Mouse (Mus musculus): ENCODE data around the gene Herc2. TPM values are rescaled to one million over a fixed set of nuclear protein-coding genes. Genes with fewer than 3 reads are reported as not detected.

The Herc2 gene
- polyA plus RNA-seq, 1 experiment from 2014 or later, result 41.3 TPM

DNA sequence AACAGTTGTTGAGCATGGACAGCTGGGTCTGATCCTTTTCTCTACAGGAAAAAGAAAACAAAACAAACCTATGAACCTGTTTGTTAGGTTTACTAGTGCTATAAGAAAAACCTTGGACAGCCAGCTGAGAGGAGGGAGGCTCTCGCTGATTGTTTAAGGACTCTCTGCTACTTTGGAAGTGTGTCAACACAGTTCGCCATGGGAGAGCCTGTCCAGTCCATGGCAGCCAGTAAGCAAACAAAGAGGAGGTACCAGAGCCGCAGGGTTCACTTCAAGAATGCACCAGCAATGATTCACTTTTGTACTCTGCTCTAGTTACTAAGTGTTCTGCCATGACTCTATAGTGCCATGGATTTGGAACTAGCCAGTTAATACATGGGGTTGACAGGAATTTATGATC lies 39.1 kb downstream of the Herc2 start:
- Histone ChIP-seq H3K9me3 (no peaks in the 10 kb centered on the region), H3K27ac (replicated peaks) (no peak overlapping the region), H3K36me3 (peaks cover 84% of the 10 kb centered on the region), H3K27me3 (no peaks in the 10 kb centered on the region), H3K9ac (no peak overlapping the region), H3K4me3 (no peak overlapping the region), H3K4me2 (no peak overlapping the region), H3K4me1 (replicated peaks) (no peaks in the 10 kb centered on the region)
- 87% methylated on average over 3 of the region's 3 CpGs for WGBS
- ATAC-seq (ENCODE audit: low read depth), result no peak

DNA sequence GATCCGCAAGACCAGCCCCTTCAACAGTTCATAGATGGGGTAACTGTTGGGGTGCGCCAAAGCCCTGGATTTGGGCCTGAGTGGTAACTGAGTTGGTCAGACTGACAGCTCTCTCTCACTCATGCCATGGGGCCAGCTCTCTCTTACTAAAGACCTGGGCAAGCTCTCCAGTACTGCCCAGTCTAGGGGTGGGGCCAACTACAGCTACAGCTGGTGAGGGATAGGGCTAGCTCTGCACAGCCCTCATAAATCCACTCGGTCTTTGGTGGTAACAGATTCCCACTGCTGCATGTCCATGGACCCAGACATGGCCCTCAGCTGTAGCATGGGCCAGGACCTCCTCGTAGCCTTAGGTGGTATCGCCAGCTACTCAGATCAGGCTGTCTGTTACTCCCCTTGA lies 41.4 kb downstream of the Herc2 start:
- no peaks in the 10 kb centered on the region for H3K4me1 ChIP-seq (replicated peaks)
- no peak overlapping the region for H3K9ac ChIP-seq
- no peak for ATAC-seq (ENCODE audit: low read depth)
- H3K4me2 ChIP-seq, result no peak overlapping the region
- H3K27ac ChIP-seq (replicated peaks), result no peak overlapping the region
- H3K36me3 ChIP-seq, result peaks cover 79% of the 10 kb centered on the region
- H3K9me3 ChIP-seq, result no peaks in the 10 kb centered on the region
- no peaks in the 10 kb centered on the region for H3K27me3 ChIP-seq
- H3K4me3 ChIP-seq, result no peak overlapping the region
- WGBS, result 92% methylated on average over 5 of the region's 5 CpGs

- ATAC-seq (ENCODE audit: low read depth), result no peak
- 82% methylated on average over 5 of the region's 5 CpGs for WGBS
- no peak overlapping the region for H3K4me2 ChIP-seq
- H3K4me3 ChIP-seq, result no peak overlapping the region
- H3K36me3 ChIP-seq, result peaks cover 71% of the 10 kb centered on the region
- no peaks in the 10 kb centered on the region for H3K9me3 ChIP-seq
- no peaks in the 10 kb centered on the region for H3K4me1 ChIP-seq (replicated peaks)
- no peak overlapping the region for H3K9ac ChIP-seq
- H3K27me3 ChIP-seq, result no peaks in the 10 kb centered on the region
- no peak overlapping the region for H3K27ac ChIP-seq (replicated peaks)
These were observed 52.4 kb downstream of the Herc2 start for GRCm38 (mm10) chr7:56102293-56102847.

- Histone ChIP-seq H3K27ac (replicated peaks) (no peak overlapping the region), H3K4me2 (no peak overlapping the region), H3K4me1 (replicated peaks) (no peaks in the 10 kb centered on the region), H3K27me3 (no peaks in the 10 kb centered on the region), H3K4me3 (no peak overlapping the region), H3K36me3 (peaks cover 63% of the 10 kb centered on the region), H3K9ac (no peak overlapping the region), H3K9me3 (no peaks in the 10 kb centered on the region)
- WGBS, result 92% methylated on average over 6 of the region's 6 CpGs
- no peak for ATAC-seq (ENCODE audit: low read depth)
These were observed 63.0 kb downstream of the Herc2 start for GRCm38 (mm10) chr7:56112999-56113398.

DNA sequence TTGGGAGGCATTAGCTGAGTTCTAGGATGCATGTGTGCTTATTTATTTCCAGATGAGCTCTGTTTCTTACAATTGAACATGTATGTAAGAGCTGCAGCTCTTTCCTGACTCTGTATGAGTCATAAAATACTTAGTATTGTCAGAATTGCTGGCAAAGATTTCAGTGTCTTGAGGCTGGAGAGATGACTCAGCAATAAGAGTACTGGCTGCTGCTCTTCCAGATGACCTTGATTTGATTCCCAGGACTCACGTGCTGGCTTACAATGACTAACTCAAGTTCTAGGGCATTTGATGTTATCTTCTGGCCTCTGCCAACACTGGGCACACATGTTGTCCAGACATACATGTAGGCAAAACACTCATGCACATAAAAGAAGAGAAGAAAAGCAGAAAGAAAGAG lies 64.2 kb downstream of the Herc2 start:
- H3K4me1 ChIP-seq (replicated peaks), result no peaks in the 10 kb centered on the region
- H3K27me3 ChIP-seq, result no peaks in the 10 kb centered on the region
- ATAC-seq (ENCODE audit: low read depth), result no peak
- no peak overlapping the region for H3K9ac ChIP-seq
- no peaks in the 10 kb centered on the region for H3K9me3 ChIP-seq
- no peak overlapping the region for H3K4me2 ChIP-seq
- WGBS, result 91% methylated on average over 1 of the region's 1 CpGs
- no peak overlapping the region for H3K4me3 ChIP-seq
- peaks cover 56% of the 10 kb centered on the region for H3K36me3 ChIP-seq
- no peak overlapping the region for H3K27ac ChIP-seq (replicated peaks)

DNA sequence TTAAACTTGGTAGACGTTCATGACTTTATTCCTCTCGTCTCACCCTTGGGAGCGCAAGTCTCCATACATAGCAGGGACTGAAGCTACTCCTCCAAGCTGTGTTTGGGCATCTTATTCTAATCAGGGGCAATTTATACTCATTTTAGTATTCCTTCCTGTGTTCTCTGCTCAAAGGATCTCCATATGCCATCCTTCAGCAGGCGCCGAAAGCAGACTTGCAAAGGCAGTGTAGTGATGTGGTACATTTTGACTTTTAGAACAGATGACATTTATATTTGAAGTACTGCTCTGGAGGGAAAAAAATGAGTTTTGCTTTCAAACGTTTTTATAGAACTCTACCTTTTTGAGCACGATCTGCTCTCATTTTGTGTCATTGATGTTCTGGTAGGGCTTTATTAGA lies 71.0 kb downstream of the Herc2 start:
- Histone ChIP-seq H3K4me3 (no peak overlapping the region), H3K9me3 (no peaks in the 10 kb centered on the region), H3K27ac (replicated peaks) (no peak overlapping the region), H3K36me3 (peaks cover 57% of the 10 kb centered on the region), H3K27me3 (no peaks in the 10 kb centered on the region), H3K4me1 (replicated peaks) (no peaks in the 10 kb centered on the region), H3K4me2 (no peak overlapping the region), H3K9ac (no peak overlapping the region)
- WGBS, result 88% methylated on average over 7 of the region's 7 CpGs
- ATAC-seq (ENCODE audit: low read depth), result no peak

GRCm38 (mm10) chr7:56121425-56121824 lies 71.4 kb downstream of the Herc2 start:
- no peak overlapping the region for H3K27ac ChIP-seq (replicated peaks)
- H3K27me3 ChIP-seq, result no peaks in the 10 kb centered on the region
- no peak overlapping the region for H3K4me3 ChIP-seq
- H3K36me3 ChIP-seq, result peaks cover 58% of the 10 kb centered on the region
- WGBS, result 96% methylated on average over 5 of the region's 5 CpGs
- H3K4me2 ChIP-seq, result no peak overlapping the region
- H3K9ac ChIP-seq, result no peak overlapping the region
- no peaks in the 10 kb centered on the region for H3K4me1 ChIP-seq (replicated peaks)
- H3K9me3 ChIP-seq, result no peaks in the 10 kb centered on the region
- ATAC-seq (ENCODE audit: low read depth), result no peak

DNA sequence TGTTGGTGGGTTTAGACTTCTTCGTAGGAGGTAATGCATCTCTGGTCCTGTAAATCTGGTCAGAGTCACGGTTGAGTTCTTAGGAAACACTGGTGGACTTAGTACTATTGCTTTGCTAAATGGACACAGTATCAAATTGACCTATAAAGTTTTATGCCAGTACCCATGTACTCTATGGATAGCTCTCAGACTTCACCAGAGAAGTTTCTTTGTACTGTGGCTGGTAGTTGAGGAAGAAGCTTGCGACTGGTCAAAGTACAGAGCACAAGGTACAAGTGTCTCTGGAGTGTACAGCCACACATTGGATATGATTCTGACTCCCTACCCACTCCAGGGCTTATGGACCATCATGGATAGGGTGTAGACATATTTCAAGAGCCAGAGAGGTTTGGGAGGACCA lies 78.1 kb downstream of the Herc2 start:
- no peak overlapping the region for H3K9ac ChIP-seq
- no peaks in the 10 kb centered on the region for H3K27me3 ChIP-seq
- no peaks in the 10 kb centered on the region for H3K4me1 ChIP-seq (replicated peaks)
- no peaks in the 10 kb centered on the region for H3K9me3 ChIP-seq
- peaks cover 61% of the 10 kb centered on the region for H3K36me3 ChIP-seq
- H3K4me3 ChIP-seq, result no peak overlapping the region
- no peak overlapping the region for H3K4me2 ChIP-seq
- no peak overlapping the region for H3K27ac ChIP-seq (replicated peaks)
- no peak for ATAC-seq (ENCODE audit: low read depth)
- WGBS, result 96% methylated on average over 3 of the region's 3 CpGs

DNA sequence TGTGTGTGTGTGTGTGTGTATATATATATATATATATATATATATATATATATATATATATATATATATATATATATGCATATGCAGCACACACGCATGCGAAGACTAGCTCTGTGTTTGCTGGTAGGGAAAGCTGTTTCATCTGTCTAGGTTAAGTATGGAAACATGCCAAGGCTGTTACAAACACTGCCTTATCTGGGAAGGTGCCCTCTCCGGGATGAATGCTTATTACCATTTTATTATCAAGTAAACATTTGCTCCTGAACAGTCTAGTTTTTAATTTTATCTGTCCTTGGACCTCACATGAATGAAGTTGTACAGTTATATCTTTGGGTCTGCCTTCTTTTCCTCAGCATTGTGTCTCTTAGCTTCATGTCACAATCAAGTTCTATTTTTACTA lies 79.6 kb downstream of the Herc2 start:
- no peak overlapping the region for H3K4me3 ChIP-seq
- H3K36me3 ChIP-seq, result peaks cover 68% of the 10 kb centered on the region
- no peaks in the 10 kb centered on the region for H3K4me1 ChIP-seq (replicated peaks)
- no peak overlapping the region for H3K27ac ChIP-seq (replicated peaks)
- H3K9ac ChIP-seq, result no peak overlapping the region
- no peak overlapping the region for H3K4me2 ChIP-seq
- no peaks in the 10 kb centered on the region for H3K9me3 ChIP-seq
- no peaks in the 10 kb centered on the region for H3K27me3 ChIP-seq
- no peak for ATAC-seq (ENCODE audit: low read depth)
- WGBS, result 98% methylated on average over 3 of the region's 3 CpGs

DNA sequence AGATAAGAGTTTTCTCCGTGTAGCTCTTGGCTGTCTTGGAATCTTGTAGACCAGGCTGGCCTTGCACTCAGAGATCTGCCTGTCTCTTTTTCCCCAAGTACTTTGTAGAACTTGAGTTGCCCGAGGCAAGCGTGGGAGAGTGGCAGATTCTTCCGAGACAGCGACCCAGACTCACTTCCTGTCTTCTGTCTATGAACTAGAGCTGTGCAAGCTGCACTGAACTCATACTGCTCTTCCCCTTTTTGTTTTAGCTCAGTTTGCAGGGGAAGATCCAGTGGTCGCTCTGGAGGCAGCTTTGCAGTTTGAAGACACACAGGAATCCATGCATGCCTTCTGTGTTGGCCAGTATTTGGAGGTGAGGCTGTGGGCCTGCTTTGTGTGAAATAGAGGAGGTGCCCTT lies 81.6 kb downstream of the Herc2 start:
- Histone ChIP-seq H3K27ac (replicated peaks) (no peak overlapping the region), H3K4me1 (replicated peaks) (no peaks in the 10 kb centered on the region), H3K27me3 (no peaks in the 10 kb centered on the region), H3K9ac (no peak overlapping the region), H3K9me3 (no peaks in the 10 kb centered on the region), H3K36me3 (peaks cover 71% of the 10 kb centered on the region), H3K4me2 (no peak overlapping the region), H3K4me3 (no peak overlapping the region)
- no peak for ATAC-seq (ENCODE audit: low read depth)
- WGBS, result 82% methylated on average over 6 of the region's 6 CpGs

DNA sequence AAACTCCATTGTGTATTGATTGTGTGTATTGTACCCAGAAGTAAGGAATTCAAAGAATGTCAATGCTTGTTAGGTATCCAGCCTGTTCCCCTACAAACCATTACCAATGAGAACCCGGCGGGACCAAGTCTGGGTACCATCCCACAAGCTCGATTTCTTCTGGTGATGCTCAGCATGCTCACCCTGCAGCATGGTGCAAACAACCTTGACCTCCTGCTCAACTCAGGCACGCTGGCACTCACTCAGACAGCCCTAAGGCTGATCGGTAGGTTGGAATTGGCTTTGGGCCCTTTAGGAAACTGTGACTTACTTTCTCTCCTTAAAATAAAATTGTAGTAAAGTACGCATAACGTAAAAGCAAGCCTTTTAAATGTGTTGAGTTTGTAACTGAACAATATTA lies 88.7 kb downstream of the Herc2 start:
- H3K9me3 ChIP-seq, result no peaks in the 10 kb centered on the region
- H3K27me3 ChIP-seq, result no peaks in the 10 kb centered on the region
- no peak overlapping the region for H3K27ac ChIP-seq (replicated peaks)
- WGBS, result 96% methylated on average over 7 of the region's 7 CpGs
- H3K4me3 ChIP-seq, result no peak overlapping the region
- no peak overlapping the region for H3K4me2 ChIP-seq
- H3K9ac ChIP-seq, result no peak overlapping the region
- H3K36me3 ChIP-seq, result peaks cover 66% of the 10 kb centered on the region
- ATAC-seq (ENCODE audit: low read depth), result no peak
- H3K4me1 ChIP-seq (replicated peaks), result no peaks in the 10 kb centered on the region

GRCm38 (mm10) chr7:56146424-56146823 lies 96.4 kb downstream of the Herc2 start:
- Histone ChIP-seq H3K27me3 (no peaks in the 10 kb centered on the region), H3K27ac (replicated peaks) (no peak overlapping the region), H3K9me3 (no peaks in the 10 kb centered on the region), H3K36me3 (peaks cover 74% of the 10 kb centered on the region), H3K4me3 (no peak overlapping the region), H3K4me2 (no peak overlapping the region), H3K4me1 (replicated peaks) (no peaks in the 10 kb centered on the region), H3K9ac (no peak overlapping the region)
- 95% methylated on average over 3 of the region's 3 CpGs for WGBS
- ATAC-seq (ENCODE audit: low read depth), result no peak

DNA sequence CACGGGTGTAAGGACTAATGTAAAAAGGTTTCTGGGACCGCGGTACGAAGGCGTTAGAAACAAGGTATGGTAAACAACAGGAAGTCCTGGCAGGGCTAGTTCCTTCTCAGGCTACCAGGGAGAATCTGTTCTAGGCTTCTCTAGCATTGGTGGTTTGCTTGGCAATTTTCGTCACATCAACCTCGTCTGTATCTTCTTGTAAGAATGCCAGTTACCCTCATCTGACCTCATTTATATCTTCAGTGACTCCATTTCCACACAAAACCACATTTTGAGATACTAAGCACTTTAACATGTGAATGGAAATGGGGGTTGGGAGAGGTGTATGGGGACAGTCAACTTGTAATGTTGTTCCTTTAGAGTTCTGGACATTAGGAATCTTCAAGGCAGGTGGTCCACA lies 98.9 kb downstream of the Herc2 start:
- no peaks in the 10 kb centered on the region for H3K27me3 ChIP-seq
- WGBS, result 92% methylated on average over 7 of the region's 7 CpGs
- H3K4me2 ChIP-seq, result no peak overlapping the region
- no peak for ATAC-seq (ENCODE audit: low read depth)
- H3K36me3 ChIP-seq, result peaks cover 85% of the 10 kb centered on the region
- no peaks in the 10 kb centered on the region for H3K4me1 ChIP-seq (replicated peaks)
- no peak overlapping the region for H3K27ac ChIP-seq (replicated peaks)
- no peaks in the 10 kb centered on the region for H3K9me3 ChIP-seq
- H3K9ac ChIP-seq, result no peak overlapping the region
- no peak overlapping the region for H3K4me3 ChIP-seq

Measured in neural tube, embryonic 13.5 days (tissue).